Mouse (Mus musculus): ENCODE data around the gene Tbc1d13. TPM values are rescaled to one million over a fixed set of nuclear protein-coding genes. Genes with fewer than 3 reads are reported as not detected.

Tbc1d13 gene
- polyA plus RNA-seq, 1 experiment = 43.8 TPM

DNA sequence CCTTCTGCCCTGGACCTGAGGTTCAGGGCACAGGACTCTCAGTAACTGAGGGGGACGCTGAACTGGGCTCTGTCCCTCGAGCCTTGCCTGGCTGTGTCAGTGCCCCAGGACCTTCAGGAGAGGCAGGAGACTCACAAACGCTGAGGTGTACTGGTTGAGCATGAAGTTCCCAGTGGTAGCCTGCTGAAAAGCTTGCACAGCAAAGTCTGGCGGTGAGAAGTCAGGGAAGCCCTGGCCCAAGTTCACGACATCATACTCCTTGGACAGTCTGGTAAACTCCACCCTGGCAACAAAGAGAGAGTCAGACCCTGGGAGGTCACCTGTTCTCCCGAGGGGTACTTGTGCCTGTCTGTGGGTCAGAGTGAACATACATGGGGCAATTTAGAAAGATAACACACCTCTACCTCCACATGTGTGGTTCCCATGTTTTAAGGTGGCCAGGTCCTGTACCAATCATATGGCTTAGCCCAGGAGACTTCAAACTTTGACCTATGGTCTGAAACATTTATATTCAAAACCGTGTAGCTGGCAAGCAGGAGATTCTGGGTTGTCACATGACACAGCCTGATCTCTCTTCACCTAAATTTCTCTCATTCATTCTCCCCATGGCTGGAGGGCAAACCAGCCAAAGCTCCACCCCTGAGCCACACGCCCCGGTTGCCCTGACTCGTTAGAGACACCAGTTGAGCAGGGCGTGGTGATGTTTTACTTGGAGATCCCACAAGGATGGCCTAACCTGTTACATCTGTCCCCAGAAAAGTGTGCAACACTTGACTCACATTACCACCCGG lies 58.4 kb downstream of the Tbc1d13 start:
- H3K27ac ChIP-seq (ENCODE audit: insufficient read depth, low read length) = no peak overlapping the region
- TF ChIP-seq POLR2A (IDR thresholded peaks at IDR 0.05; ENCODE audit: extremely low read depth, insufficient read depth, low read length) (no peak), CTCF (IDR thresholded peaks at IDR 0.05; ENCODE audit: extremely low read depth, insufficient read depth, low read length) (no peak)
- no peaks in the 10 kb centered on the region for H3K4me1 ChIP-seq (ENCODE audit: control insufficient read depth, insufficient read depth, low read length)
- no peak overlapping the region for H3K4me3 ChIP-seq (ENCODE audit: insufficient read depth, low read length)

DNA sequence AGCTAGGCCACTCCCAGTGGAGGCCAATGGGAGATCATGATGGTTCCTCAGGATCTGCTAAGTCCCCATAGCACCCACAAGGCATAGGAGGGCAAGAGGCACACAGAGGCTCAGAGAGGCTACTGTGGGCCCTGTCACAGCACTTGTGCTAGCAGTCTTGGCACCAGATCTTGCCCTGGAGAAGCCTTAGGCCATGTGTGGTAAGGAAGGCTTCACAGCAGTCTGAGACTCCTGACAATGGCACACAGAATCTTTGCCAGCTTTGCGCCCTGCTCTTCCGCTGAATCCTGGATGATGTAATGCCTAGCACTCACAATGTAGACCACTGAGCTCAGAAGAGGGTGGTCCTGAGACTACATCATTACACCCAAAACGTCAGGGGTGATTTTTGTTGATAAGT lies 61.1 kb downstream of the Tbc1d13 start:
- no peak for TF ChIP-seq CTCF (IDR thresholded peaks at IDR 0.05; ENCODE audit: extremely low read depth, insufficient read depth, low read length)
- TF ChIP-seq POLR2A (IDR thresholded peaks at IDR 0.05; ENCODE audit: extremely low read depth, insufficient read depth, low read length) = no peak

DNA sequence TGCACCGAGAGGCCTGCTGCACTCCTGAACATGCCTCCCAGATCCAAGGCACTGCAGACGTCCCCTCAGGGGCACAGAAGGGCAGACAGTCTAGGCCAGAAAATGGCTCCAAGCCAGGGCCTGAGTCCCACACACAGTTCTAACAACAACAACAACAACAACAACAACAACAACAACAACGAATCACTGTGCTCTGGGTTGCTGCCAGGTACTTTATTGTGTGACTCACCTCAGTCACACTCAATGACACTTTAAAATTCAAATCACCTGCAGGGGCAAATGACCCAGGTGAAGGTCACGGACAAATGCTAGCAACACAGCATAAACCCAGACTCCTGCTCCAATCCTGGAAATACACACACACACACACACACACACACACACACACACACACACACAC lies 64.5 kb downstream of the Tbc1d13 start:
- no peak overlapping the region for H3K4me3 ChIP-seq (ENCODE audit: insufficient read depth, low read length)
- no peak for TF ChIP-seq POLR2A (IDR thresholded peaks at IDR 0.05; ENCODE audit: extremely low read depth, insufficient read depth, low read length)
- TF ChIP-seq CTCF (IDR thresholded peaks at IDR 0.05; ENCODE audit: extremely low read depth, insufficient read depth, low read length) = no peak
- no peaks in the 10 kb centered on the region for H3K4me1 ChIP-seq (ENCODE audit: control insufficient read depth, insufficient read depth, low read length)

More for the DNA sequence above, 61.1 kb downstream of the Tbc1d13 start:
- H3K4me3 ChIP-seq (ENCODE audit: insufficient read depth, low read length) = no peak overlapping the region
- no peaks in the 10 kb centered on the region for H3K4me1 ChIP-seq (ENCODE audit: control insufficient read depth, insufficient read depth, low read length)
- H3K27ac ChIP-seq (ENCODE audit: insufficient read depth, low read length) = no peak overlapping the region

DNA sequence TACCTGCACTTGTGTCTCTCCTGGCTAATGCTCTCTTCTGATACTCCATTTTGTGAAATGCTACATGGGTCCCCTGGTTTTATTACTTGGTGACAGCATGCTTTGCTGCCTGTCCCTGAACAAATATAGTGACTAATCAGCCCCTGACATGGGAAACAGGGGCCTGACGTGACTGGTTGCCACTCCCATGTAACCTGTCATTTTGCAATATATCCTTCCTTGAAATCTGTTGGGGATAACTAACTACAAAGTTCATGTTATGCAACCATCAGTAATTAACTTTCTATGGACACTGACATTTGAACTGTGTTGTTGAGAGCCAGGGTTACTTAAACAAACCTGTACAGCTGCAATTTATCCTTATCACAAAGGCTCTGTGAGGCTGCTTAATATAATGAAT lies 66.4 kb downstream of the Tbc1d13 start:
- H3K4me1 ChIP-seq (ENCODE audit: control insufficient read depth, insufficient read depth, low read length) = no peaks in the 10 kb centered on the region
- no peak overlapping the region for H3K27ac ChIP-seq (ENCODE audit: insufficient read depth, low read length)
- TF ChIP-seq CTCF (IDR thresholded peaks at IDR 0.05; ENCODE audit: extremely low read depth, insufficient read depth, low read length) (no peak), POLR2A (IDR thresholded peaks at IDR 0.05; ENCODE audit: extremely low read depth, insufficient read depth, low read length) (no peak)
- no peak overlapping the region for H3K4me3 ChIP-seq (ENCODE audit: insufficient read depth, low read length)

More for the DNA sequence above, 64.5 kb downstream of the Tbc1d13 start:
- no peak overlapping the region for H3K27ac ChIP-seq (ENCODE audit: insufficient read depth, low read length)

DNA sequence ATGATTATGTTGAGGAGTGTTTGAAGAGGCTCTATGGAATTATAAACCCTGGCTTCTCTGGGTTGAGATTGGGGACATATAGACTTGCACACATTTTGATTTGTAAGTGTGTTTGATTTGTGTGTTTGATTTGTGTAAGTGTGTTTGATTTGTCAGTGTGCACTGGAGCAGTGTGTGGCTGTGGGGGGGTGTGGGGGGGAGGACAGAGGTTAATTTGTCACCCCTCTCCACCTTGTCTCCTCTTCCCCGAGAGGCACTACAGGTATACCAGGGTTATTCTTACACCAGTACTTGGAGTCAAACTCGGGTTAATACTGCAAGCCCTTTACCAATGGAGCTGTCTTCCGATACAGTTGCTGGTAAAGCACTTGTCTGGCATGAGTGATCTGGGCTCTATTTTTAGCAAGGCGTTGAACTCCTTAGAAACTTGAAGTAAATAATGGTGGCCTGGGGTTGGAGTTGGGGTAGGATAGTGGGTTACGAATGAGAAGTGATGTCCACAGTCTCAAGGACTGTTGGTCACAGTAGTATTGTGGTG lies 66.9 kb downstream of the Tbc1d13 start:
- no peak overlapping the region for H3K27ac ChIP-seq (ENCODE audit: insufficient read depth, low read length)
- TF ChIP-seq CTCF (IDR thresholded peaks at IDR 0.05; ENCODE audit: extremely low read depth, insufficient read depth, low read length) (no peak), POLR2A (IDR thresholded peaks at IDR 0.05; ENCODE audit: extremely low read depth, insufficient read depth, low read length) (no peak)
- no peak overlapping the region for H3K4me3 ChIP-seq (ENCODE audit: insufficient read depth, low read length)
- H3K4me1 ChIP-seq (ENCODE audit: control insufficient read depth, insufficient read depth, low read length) = no peaks in the 10 kb centered on the region

Other genes starting within 250 kb of the Tbc1d13 start
- 172 and 188 TPM in 2 replicates for gene Odf2, start 244.5 kb upstream of the Tbc1d13 start, polyA plus RNA-seq (2012; rRNA removed)
- gene Gle1, start 198.3 kb upstream of the Tbc1d13 start, polyA plus RNA-seq (2012; rRNA removed) = 49.4 and 53.1 TPM in 2 replicates
- 772 and 816 TPM in 2 replicates for gene Sptan1, start 168.2 kb upstream of the Tbc1d13 start, polyA plus RNA-seq (2012; rRNA removed)
- 50.8 and 51.9 TPM in 2 replicates for gene Wdr34, start 84.9 kb upstream of the Tbc1d13 start, polyA plus RNA-seq (2012; rRNA removed)
- 153 and 167 TPM in 2 replicates for gene Set, start 76.4 kb upstream of the Tbc1d13 start, polyA plus RNA-seq (2012; rRNA removed)
- 2.2 and 2.4 TPM in 2 replicates for gene Pkn3, start 56.1 kb upstream of the Tbc1d13 start, polyA plus RNA-seq (2012; rRNA removed)
- 18.9 and 19.5 TPM in 2 replicates for gene Zdhhc12, start 40.1 kb upstream of the Tbc1d13 start, polyA plus RNA-seq (2012; rRNA removed)
- gene Zer1, start 9.2 kb upstream of the Tbc1d13 start, polyA plus RNA-seq (2012; rRNA removed) = 155 and 173 TPM in 2 replicates
- gene Endog, start 37.7 kb downstream of the Tbc1d13 start, polyA plus RNA-seq (2012; rRNA removed) = 32.9 and 33.4 TPM in 2 replicates
- gene Spout1, start 44.7 kb downstream of the Tbc1d13 start, polyA plus RNA-seq (2012; rRNA removed) = 49.2 and 50.5 TPM in 2 replicates
- gene Kyat1, start 72.1 kb downstream of the Tbc1d13 start, polyA plus RNA-seq (2012; rRNA removed) = 21.5 and 22.4 TPM in 2 replicates
- 32.4 and 35.3 TPM in 2 replicates for gene Lrrc8a, start 104.0 kb downstream of the Tbc1d13 start, polyA plus RNA-seq (2012; rRNA removed)
- 17.7 and 18.5 TPM in 2 replicates for gene Gm28035, start 106.8 kb downstream of the Tbc1d13 start, polyA plus RNA-seq (2012; rRNA removed)
- gene Phyhd1, start 132.5 kb downstream of the Tbc1d13 start, polyA plus RNA-seq (2012; rRNA removed) = 32.2 and 34.1 TPM in 2 replicates
- gene Gm28038, start 147.3 kb downstream of the Tbc1d13 start, polyA plus RNA-seq (2012; rRNA removed) = not detected in 2 replicates
- 16.7 and 16.9 TPM in 2 replicates for gene Dolk, start 152.6 kb downstream of the Tbc1d13 start, polyA plus RNA-seq (2012; rRNA removed)
- gene Nup188, start 152.7 kb downstream of the Tbc1d13 start, polyA plus RNA-seq (2012; rRNA removed) = 15.7 and 16.5 TPM in 2 replicates
- 520 and 530 TPM in 2 replicates for gene Sh3glb2, start 225.6 kb downstream of the Tbc1d13 start, polyA plus RNA-seq (2012; rRNA removed)
- gene Miga2, start 230.5 kb downstream of the Tbc1d13 start, polyA plus RNA-seq (2012; rRNA removed) = 85.6 and 97.0 TPM in 2 replicates